Mouse (Mus musculus): Measurements from ENCODE around the gene Alcam.

GRCm38 (mm10) chr16:52470226-52470625 is 16.4 kb upstream of the Alcam start:
- no peak for TF ChIP-seq GATA1 (IDR thresholded peaks at IDR 0.05; ENCODE audit: low read length)
- TF ChIP-seq TAL1 (IDR thresholded peaks at IDR 0.05; ENCODE audit: low read length), result no peak
